Mouse (Mus musculus): ENCODE data around the gene Mettl2. TPM values are rescaled to one million over a fixed set of nuclear protein-coding genes. Genes with fewer than 3 reads are reported as not detected.
"Not testable (repeated sequence)": the region's sequence is repeated elsewhere in the genome, so short reads cannot be mapped to it uniquely, and the experiment has no call there.

Gene Mettl2
- polyA plus RNA-seq (2015; fragmentation: Nextera tagmentation; extraction: Ambion mirVana) = 36.1 and 40.1 TPM in 2 replicates

- H3K4me1 ChIP-seq = peaks cover 11% of the 10 kb centered on the region
- ATAC-seq (ENCODE audit: insufficient read depth, low FRiP score, low read depth) = peak; percentile 90
- no peaks in the 10 kb centered on the region for H3K9me3 ChIP-seq
- peaks cover 3% of the 10 kb centered on the region; the same call in 1 of the 2 replicates for H3K36me3 ChIP-seq
- H3K27me3 ChIP-seq (replicated peaks) = no peaks in the 10 kb centered on the region
- under 1% methylated on average over 38 of the region's 38 CpGs for WGBS
- peak within 1 kb of the TSS; percentile 55 for H3K9ac ChIP-seq
- peak within 1 kb of the TSS; percentile 82 for H3K4me2 ChIP-seq
- H3K4me3 ChIP-seq (replicated peaks) = peak within 1 kb of the TSS; percentile 80
- H3K27ac ChIP-seq = peak within 1 kb of the TSS; percentile 86; the same call in 1 of the 2 replicates
These were observed at the start of gene Mettl2 for GRCm38 (mm10) chr11:105125735-105126519. TSS of gene Mettl2 (plus strand) at chr11:105126425.

GRCm38 (mm10) chr11:105112448-105112847 lies 13.8 kb upstream of the Mettl2 start:
- H3K27ac ChIP-seq; H3K27me3 ChIP-seq (replicated peaks); H3K9me3 ChIP-seq; ATAC-seq (ENCODE audit: insufficient read depth, low FRiP score, low read depth); H3K4me1 ChIP-seq; H3K9ac ChIP-seq; H3K4me3 ChIP-seq (replicated peaks); H3K4me2 ChIP-seq; H3K36me3 ChIP-seq: not testable (repeated sequence)
- WGBS = 72% methylated on average over 22 of the region's 22 CpGs

- Histone ChIP-seq H3K9ac (no peak overlapping the region), H3K4me1 (no peaks in the 10 kb centered on the region), H3K9me3 (no peaks in the 10 kb centered on the region), H3K4me3 (replicated peaks) (no peak overlapping the region), H3K27me3 (replicated peaks) (no peaks in the 10 kb centered on the region), H3K36me3 (no peaks in the 10 kb centered on the region), H3K4me2 (no peak overlapping the region), H3K27ac (no peak overlapping the region)
- 81% methylated on average over 7 of the region's 7 CpGs for WGBS
- ATAC-seq (ENCODE audit: insufficient read depth, low FRiP score, low read depth) = no peak
These were observed 8.4 kb upstream of the Mettl2 start for GRCm38 (mm10) chr11:105117814-105118213.

GRCm38 (mm10) chr11:105120551-105121061 lies 5.6 kb upstream of the Mettl2 start:
- 43% methylated on average over 4 of the region's 4 CpGs for WGBS
- Histone ChIP-seq H3K4me3 (replicated peaks) (no peak overlapping the region), H3K36me3 (no peaks in the 10 kb centered on the region), H3K4me1 (no peaks in the 10 kb centered on the region), H3K27ac (no peak overlapping the region), H3K9ac (no peak overlapping the region), H3K27me3 (replicated peaks) (no peaks in the 10 kb centered on the region), H3K9me3 (no peaks in the 10 kb centered on the region), H3K4me2 (no peak overlapping the region)
- ATAC-seq (ENCODE audit: insufficient read depth, low FRiP score, low read depth) = no peak

- not testable (repeated sequence) for H3K9ac ChIP-seq; ATAC-seq (ENCODE audit: insufficient read depth, low FRiP score, low read depth); H3K4me3 ChIP-seq (replicated peaks); H3K27ac ChIP-seq; H3K27me3 ChIP-seq (replicated peaks); H3K36me3 ChIP-seq; H3K9me3 ChIP-seq; H3K4me2 ChIP-seq; H3K4me1 ChIP-seq
- 74% methylated on average over 5 of the region's 5 CpGs for WGBS
These were observed 4.4 kb upstream of the Mettl2 start for GRCm38 (mm10) chr11:105121792-105122191.

GRCm38 (mm10) chr11:105123986-105124385 lies 2.2 kb upstream of the Mettl2 start:
- 7% methylated on average over 9 of the region's 9 CpGs for WGBS
- no peak overlapping the region for H3K4me2 ChIP-seq
- H3K36me3 ChIP-seq = no peaks in the 10 kb centered on the region
- H3K27ac ChIP-seq = no peak overlapping the region
- no peak overlapping the region for H3K4me3 ChIP-seq (replicated peaks)
- no peaks in the 10 kb centered on the region for H3K27me3 ChIP-seq (replicated peaks)
- H3K9me3 ChIP-seq = no peaks in the 10 kb centered on the region
- H3K9ac ChIP-seq = no peak overlapping the region
- peaks cover 11% of the 10 kb centered on the region for H3K4me1 ChIP-seq
- peak; percentile 19; the same call in 1 of the 2 replicates for ATAC-seq (ENCODE audit: insufficient read depth, low FRiP score, low read depth)

GRCm38 (mm10) chr11:105126520-105127029 lies 350 bp downstream of the Mettl2 start:
- WGBS = under 1% methylated on average over 49 of the region's 49 CpGs

GRCm38 (mm10) chr11:105135692-105136091 lies 9.5 kb downstream of the Mettl2 start:
- H3K9me3 ChIP-seq = no peaks in the 10 kb centered on the region
- 87% methylated on average over 7 of the region's 7 CpGs for WGBS
- H3K4me3 ChIP-seq (replicated peaks) = no peak overlapping the region
- H3K9ac ChIP-seq = no peak overlapping the region
- H3K4me1 ChIP-seq = no peaks in the 10 kb centered on the region
- no peak for ATAC-seq (ENCODE audit: insufficient read depth, low FRiP score, low read depth)
- H3K36me3 ChIP-seq = peaks cover 34% of the 10 kb centered on the region
- H3K27me3 ChIP-seq (replicated peaks) = no peaks in the 10 kb centered on the region
- H3K27ac ChIP-seq = no peak overlapping the region
- H3K4me2 ChIP-seq = no peak overlapping the region

More at GRCm38 (mm10) chr11:105126520-105127029, 350 bp downstream of the Mettl2 start:
- Histone ChIP-seq H3K27me3 (replicated peaks) (no peaks in the 10 kb centered on the region), H3K4me1 (peaks cover 11% of the 10 kb centered on the region), H3K9me3 (no peaks in the 10 kb centered on the region), H3K4me3 (replicated peaks) (peak overlapping the region; percentile 80), H3K27ac (no peak overlapping the region), H3K36me3 (peaks cover 5% of the 10 kb centered on the region), H3K9ac (peak overlapping the region; percentile 55), H3K4me2 (peak overlapping the region; percentile 82)
- no peak for ATAC-seq (ENCODE audit: insufficient read depth, low FRiP score, low read depth)

GRCm38 (mm10) chr11:105137255-105137654 lies 11.0 kb downstream of the Mettl2 start:
- H3K36me3 ChIP-seq = peaks cover 29% of the 10 kb centered on the region
- not testable (repeated sequence) for ATAC-seq (ENCODE audit: insufficient read depth, low FRiP score, low read depth); H3K4me1 ChIP-seq; H3K4me3 ChIP-seq (replicated peaks); H3K9me3 ChIP-seq; H3K27me3 ChIP-seq (replicated peaks); H3K4me2 ChIP-seq; H3K9ac ChIP-seq; H3K27ac ChIP-seq
- WGBS = 92% methylated on average over 2 of the region's 2 CpGs

- not testable (repeated sequence) for H3K27me3 ChIP-seq (replicated peaks); H3K9ac ChIP-seq; H3K4me1 ChIP-seq; H3K27ac ChIP-seq; H3K9me3 ChIP-seq; H3K4me3 ChIP-seq (replicated peaks); ATAC-seq (ENCODE audit: insufficient read depth, low FRiP score, low read depth); H3K4me2 ChIP-seq
- WGBS = 89% methylated on average over 8 of the region's 8 CpGs
- peaks cover 19% of the 10 kb centered on the region for H3K36me3 ChIP-seq
These were observed 14.3 kb downstream of the Mettl2 start for GRCm38 (mm10) chr11:105140512-105140911.

- 93% methylated on average over 5 of the region's 5 CpGs for WGBS
- peaks cover 17% of the 10 kb centered on the region for H3K36me3 ChIP-seq
- no peak for ATAC-seq (ENCODE audit: insufficient read depth, low FRiP score, low read depth)
These were observed 14.9 kb downstream of the Mettl2 start for GRCm38 (mm10) chr11:105141115-105141514.

GRCm38 (mm10) chr11:105143564-105143963 lies 17.3 kb downstream of the Mettl2 start:
- no peak overlapping the region for H3K27ac ChIP-seq
- H3K4me3 ChIP-seq (replicated peaks) = no peak overlapping the region
- no peaks in the 10 kb centered on the region for H3K27me3 ChIP-seq (replicated peaks)

More at GRCm38 (mm10) chr11:105141115-105141514, 14.9 kb downstream of the Mettl2 start:
- no peak overlapping the region for H3K4me3 ChIP-seq (replicated peaks)
- H3K4me2 ChIP-seq = no peak overlapping the region
- H3K27ac ChIP-seq = no peak overlapping the region
- H3K9ac ChIP-seq = no peak overlapping the region
- no peaks in the 10 kb centered on the region for H3K9me3 ChIP-seq
- H3K27me3 ChIP-seq (replicated peaks) = no peaks in the 10 kb centered on the region
- no peaks in the 10 kb centered on the region for H3K4me1 ChIP-seq

More at GRCm38 (mm10) chr11:105143564-105143963, 17.3 kb downstream of the Mettl2 start:
- no peak overlapping the region for H3K9ac ChIP-seq
- no peaks in the 10 kb centered on the region for H3K4me1 ChIP-seq
- H3K36me3 ChIP-seq = peaks cover 5% of the 10 kb centered on the region; the same call in 1 of the 2 replicates
- no peak overlapping the region for H3K4me2 ChIP-seq
- H3K9me3 ChIP-seq = no peaks in the 10 kb centered on the region
- no peak; the same call in 1 of the 2 replicates for ATAC-seq (ENCODE audit: insufficient read depth, low FRiP score, low read depth)
